Mouse (Mus musculus) liver, embryonic 13.5 days (tissue): ENCODE measurements around the gene Ube3b. TPM values are rescaled to one million over a fixed set of nuclear protein-coding genes. Genes with fewer than 3 reads are reported as not detected.

Experiments
- ATAC-seq: fragments of 200-750 bp; cut with Nextera tagmentation; 2 replicates; pipeline ENCODE4 v1.8.0; 2017; ENCODE audit warnings: low read depth, mild to moderate bottlenecking, moderate number of reproducible peaks, moderate library complexity
- DNase-seq: peaks from one replicate; pipeline ENCODE4 v3.0.0; 2022
- H3K27ac ChIP-seq: fragments of 300-500 bp; sonication (generic); 2 replicates; pipeline ENCODE4 v1.5.1; 2015; ENCODE audit warnings: moderate library complexity, mild to moderate bottlenecking, inconsistent platforms
- H3K27me3 ChIP-seq: fragments of 300-500 bp; sonication (generic); 2 replicates; pipeline ENCODE4 v1.6.1; 2015; ENCODE audit warnings: mild to moderate bottlenecking, inconsistent platforms
- H3K36me3 ChIP-seq: fragments of 300-500 bp; sonication (generic); 2 replicates; pipeline ENCODE4 v1.6.1; 2015; ENCODE audit warnings: mild to moderate bottlenecking, inconsistent platforms
- H3K4me1 ChIP-seq: fragments of 300-500 bp; sonication (generic); replicated peaks from 2 replicates; pipeline ENCODE4 v1.6.1; 2015; ENCODE audit warnings: inconsistent platforms
- H3K4me2 ChIP-seq: fragments of 300-500 bp; sonication (generic); 2 replicates; pipeline ENCODE4 v1.6.1; 2015; ENCODE audit warnings: inconsistent platforms, mild to moderate bottlenecking, moderate library complexity
- H3K4me3 ChIP-seq: fragments of 300-500 bp; sonication (generic); replicated peaks from 2 replicates; pipeline ENCODE4 v1.5.1; 2015; ENCODE audit warnings: mild to moderate bottlenecking, inconsistent platforms
- H3K9ac ChIP-seq: fragments of 300-500 bp; sonication (generic); 2 replicates; pipeline ENCODE4 v1.6.1; 2015; ENCODE audit warnings: mild to moderate bottlenecking, inconsistent platforms
- H3K9me3 ChIP-seq: fragments of 300-500 bp; sonication (generic); replicated peaks from 2 replicates; pipeline ENCODE4 v1.6.1; 2016; ENCODE audit warnings: inconsistent platforms
- WGBS: fragments of 180-500 bp; shearing (Covaris S2); methylation state at CpG from one replicate; pipeline ENCODE4 v1.1.7; 2015; ENCODE audit not compliant: insufficient replicate concordance; 5-methylcytosine and 5-hydroxymethylcytosine counted together
- polyA plus RNA-seq: library from polyadenylated mRNA; unstranded; fragments of >200 nt; fragmentation: Nextera tagmentation; extraction: Ambion mirVana; gene quantifications from 2 replicates; pipeline ENCODE4 v1.2.1, GENCODE M21; 2015

Ube3b gene
- polyA plus RNA-seq, 1 experiment from 2014 or later = 14.5 TPM

DNA sequence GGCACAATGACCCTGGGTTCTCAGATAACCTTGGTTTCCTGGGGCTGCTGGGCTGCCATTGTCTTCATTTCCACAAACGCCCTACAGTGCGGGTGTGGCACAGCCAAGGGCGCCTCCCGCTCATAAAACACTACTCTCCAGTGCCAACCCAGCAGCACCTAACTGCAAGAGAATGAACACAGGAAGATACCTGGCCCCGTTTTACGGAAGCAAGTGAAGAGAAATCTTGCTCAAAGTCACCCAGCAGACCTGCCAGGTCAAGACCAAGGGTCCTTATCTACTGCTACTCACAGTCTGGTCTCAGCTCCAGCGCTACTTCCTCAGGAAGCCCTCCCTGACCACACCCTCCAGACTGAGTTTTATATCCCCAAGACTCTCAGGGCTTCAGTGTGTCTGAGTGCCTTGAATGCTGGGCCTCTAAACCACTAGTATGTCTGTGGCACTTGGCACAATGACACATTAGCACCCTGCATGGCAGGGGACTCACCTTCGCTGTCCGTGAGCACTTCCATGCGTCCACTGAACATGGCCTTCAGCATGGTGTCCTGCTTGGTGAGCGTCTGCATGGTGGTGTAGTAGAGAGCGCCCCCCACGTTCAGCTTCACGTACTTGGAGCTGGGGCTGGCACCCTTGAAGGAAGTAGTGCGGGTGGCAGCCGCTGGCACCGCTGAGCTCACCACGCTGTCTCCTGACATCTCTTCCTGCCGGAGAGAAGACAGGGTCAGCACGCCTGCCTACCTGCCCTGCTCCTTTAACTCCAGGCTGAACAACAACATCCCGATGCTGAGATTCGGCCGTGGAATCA is 5.8 kb upstream of the Ube3b start:
- ATAC-seq (peak; percentile 50), DNase-seq (no peak)
- Histone ChIP-seq H3K4me2 (peak overlapping the region; percentile 48), H3K36me3 (peaks cover 34% of the 10 kb centered on the region), H3K27me3 (no peaks in the 10 kb centered on the region), H3K4me1 (peaks cover 100% of the 10 kb centered on the region), H3K9ac (peak overlapping the region; percentile 36; the same call in 1 of the 2 replicates), H3K27ac (peak overlapping the region; percentile 70), H3K9me3 (no peaks in the 10 kb centered on the region), H3K4me3 (peak overlapping the region; percentile 10; the same call in 1 of the 2 replicates)
- 25% methylated on average over 23 of the region's 23 CpGs for WGBS

GRCm38 (mm10) chr5:114378177-114378920 is 2.1 kb upstream of the Ube3b start:
- ATAC-seq (no peak), DNase-seq (no peak)
- Histone ChIP-seq H3K9ac (peak overlapping the region; percentile 92), H3K4me1 (peaks cover 82% of the 10 kb centered on the region), H3K4me2 (peak overlapping the region; percentile 97), H3K27ac (peak overlapping the region; percentile 94), H3K9me3 (no peaks in the 10 kb centered on the region), H3K27me3 (no peaks in the 10 kb centered on the region), H3K36me3 (peaks cover 19% of the 10 kb centered on the region), H3K4me3 (peak overlapping the region; percentile 80)
- 23% methylated on average over 10 of the region's 10 CpGs for WGBS

DNA sequence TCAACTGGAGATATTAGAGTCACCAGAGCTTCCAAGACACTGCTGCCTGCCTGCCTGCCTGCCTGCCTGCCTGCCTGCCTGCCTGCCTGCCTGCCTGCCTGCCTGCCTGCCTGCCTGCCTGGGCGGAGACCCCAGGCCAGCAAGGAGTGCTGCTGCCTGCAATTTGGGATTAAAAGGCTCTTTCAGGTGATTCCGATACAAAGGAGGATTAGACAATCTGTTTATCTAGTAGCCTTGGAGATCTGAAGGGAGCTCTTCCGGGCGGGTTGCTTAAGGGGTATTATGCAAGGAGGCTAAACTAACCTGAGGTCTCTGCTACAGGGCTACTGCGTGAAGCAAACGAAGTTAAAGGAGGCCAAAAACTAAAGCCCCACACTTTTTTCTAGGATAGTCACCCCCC is 1.5 kb upstream of the Ube3b start:
- 28% methylated on average over 6 of the region's 6 CpGs for WGBS
- peak overlapping the region; percentile 97 for H3K4me2 ChIP-seq
- H3K4me1 ChIP-seq = peaks cover 76% of the 10 kb centered on the region
- peaks cover 18% of the 10 kb centered on the region for H3K36me3 ChIP-seq
- ATAC-seq = no peak
- peak overlapping the region; percentile 92 for H3K9ac ChIP-seq
- no peaks in the 10 kb centered on the region for H3K9me3 ChIP-seq
- H3K4me3 ChIP-seq = peak overlapping the region; percentile 80
- H3K27me3 ChIP-seq = no peaks in the 10 kb centered on the region
- DNase-seq = no peak
- peak overlapping the region; percentile 94 for H3K27ac ChIP-seq

GRCm38 (mm10) chr5:114379763-114380162 is 644 bp upstream of the Ube3b start:
- Histone ChIP-seq H3K36me3 (peaks cover 17% of the 10 kb centered on the region), H3K27me3 (no peaks in the 10 kb centered on the region), H3K4me1 (peaks cover 68% of the 10 kb centered on the region), H3K4me3 (peak overlapping the region; percentile 80), H3K9ac (peak overlapping the region; percentile 92), H3K4me2 (peak overlapping the region; percentile 97), H3K27ac (peak overlapping the region; percentile 94), H3K9me3 (no peaks in the 10 kb centered on the region)
- ATAC-seq (peak; percentile 5), DNase-seq (no peak)
- 1% methylated on average over 20 of the region's 20 CpGs for WGBS

DNA sequence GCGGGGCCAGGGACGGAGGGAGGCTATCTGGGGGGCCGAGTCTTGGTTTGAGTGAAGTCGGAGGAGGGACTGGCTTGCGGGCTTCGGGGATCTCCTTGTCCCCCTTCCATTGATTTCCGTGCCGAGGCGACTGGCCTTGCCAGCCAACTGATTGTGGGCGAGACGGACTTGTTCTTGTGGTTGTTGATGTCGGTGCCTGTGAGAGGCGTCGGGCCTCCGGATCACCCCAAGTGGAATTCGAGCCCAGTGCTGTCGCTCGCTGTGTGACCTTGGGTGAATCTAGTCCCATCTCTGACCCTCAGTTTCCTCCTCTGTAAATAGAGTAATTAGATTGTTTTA is 575 bp downstream of the Ube3b start:
- Histone ChIP-seq H3K27me3 (no peaks in the 10 kb centered on the region), H3K4me3 (peak overlapping the region; percentile 80), H3K36me3 (peaks cover 29% of the 10 kb centered on the region), H3K9ac (peak overlapping the region; percentile 92), H3K9me3 (no peaks in the 10 kb centered on the region), H3K4me1 (peaks cover 55% of the 10 kb centered on the region), H3K4me2 (peak overlapping the region; percentile 97), H3K27ac (peak overlapping the region; percentile 94)
- ATAC-seq (no peak; the same call in 1 of the 2 replicates), DNase-seq (no peak)
- under 1% methylated on average over 18 of the region's 18 CpGs for WGBS

DNA sequence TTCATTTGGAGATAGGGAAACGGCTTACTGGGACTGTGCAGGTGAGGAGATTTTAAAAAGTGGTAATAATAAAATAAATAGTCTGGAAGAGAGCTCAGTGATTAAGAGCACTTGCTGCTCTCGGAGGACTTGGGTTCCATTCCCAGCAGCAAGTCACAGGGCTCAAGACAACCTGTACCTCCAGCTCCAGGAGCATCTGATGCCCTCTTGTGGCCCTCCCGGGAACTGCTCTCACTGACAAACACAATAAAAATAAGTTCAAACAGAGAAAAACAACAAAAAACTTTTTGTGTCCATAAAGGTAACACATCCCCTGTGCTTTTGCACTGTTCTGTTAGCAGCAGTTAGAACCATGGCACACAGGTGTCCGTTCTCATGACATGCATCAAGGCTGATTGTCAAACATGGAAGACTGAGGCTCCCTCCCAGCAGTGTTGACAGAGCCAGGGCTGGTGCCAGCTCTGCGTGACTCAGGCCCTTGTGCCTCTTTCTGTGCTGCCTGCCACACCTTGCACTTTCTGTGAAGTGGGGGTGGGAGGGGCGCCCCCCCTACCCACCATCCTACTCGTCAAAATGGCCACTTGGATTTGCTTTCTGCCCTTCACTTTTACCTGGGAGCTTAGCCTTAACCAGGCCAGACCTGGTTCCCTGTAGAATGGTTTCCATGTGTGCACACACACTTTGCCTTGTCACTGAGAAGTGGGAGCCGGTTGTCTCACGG is 2.9 kb downstream of the Ube3b start:
- no peak for ATAC-seq
- DNase-seq = peak; percentile 34
- Histone ChIP-seq H3K36me3 (peaks cover 52% of the 10 kb centered on the region), H3K27ac (no peak overlapping the region), H3K9me3 (no peaks in the 10 kb centered on the region), H3K4me1 (peaks cover 32% of the 10 kb centered on the region), H3K4me3 (no peak overlapping the region), H3K9ac (no peak overlapping the region), H3K4me2 (no peak overlapping the region), H3K27me3 (no peaks in the 10 kb centered on the region)
- 69% methylated on average over 9 of the region's 9 CpGs for WGBS

DNA sequence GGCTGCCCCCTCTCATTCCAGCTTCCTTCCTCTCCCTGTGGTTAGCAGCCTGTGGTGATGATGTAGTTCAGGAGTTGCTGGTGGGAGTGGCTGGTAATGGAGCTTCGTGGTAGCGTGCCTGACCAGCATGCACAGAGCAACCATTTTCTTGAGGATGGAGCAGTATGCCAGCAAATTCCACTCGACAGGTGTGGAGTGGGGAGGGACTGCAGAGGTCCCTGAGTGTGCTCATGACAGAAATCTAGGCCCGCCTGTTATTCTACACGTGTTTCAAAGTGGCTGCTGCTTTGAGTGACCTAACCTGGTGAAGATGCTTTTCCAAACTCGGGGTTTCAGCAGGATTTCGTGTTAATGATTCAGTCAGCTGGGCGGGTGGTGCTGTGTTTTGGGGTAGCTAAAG is 4.0 kb downstream of the Ube3b start:
- DNase-seq (no peak), ATAC-seq (no peak)
- Histone ChIP-seq H3K27me3 (no peaks in the 10 kb centered on the region), H3K4me1 (peaks cover 21% of the 10 kb centered on the region), H3K9ac (no peak overlapping the region), H3K36me3 (peaks cover 64% of the 10 kb centered on the region), H3K4me3 (no peak overlapping the region), H3K4me2 (no peak overlapping the region), H3K27ac (no peak overlapping the region), H3K9me3 (no peaks in the 10 kb centered on the region)
- whole genome bisulfite sequencing = 81% methylated on average over 8 of the region's 8 CpGs

DNA sequence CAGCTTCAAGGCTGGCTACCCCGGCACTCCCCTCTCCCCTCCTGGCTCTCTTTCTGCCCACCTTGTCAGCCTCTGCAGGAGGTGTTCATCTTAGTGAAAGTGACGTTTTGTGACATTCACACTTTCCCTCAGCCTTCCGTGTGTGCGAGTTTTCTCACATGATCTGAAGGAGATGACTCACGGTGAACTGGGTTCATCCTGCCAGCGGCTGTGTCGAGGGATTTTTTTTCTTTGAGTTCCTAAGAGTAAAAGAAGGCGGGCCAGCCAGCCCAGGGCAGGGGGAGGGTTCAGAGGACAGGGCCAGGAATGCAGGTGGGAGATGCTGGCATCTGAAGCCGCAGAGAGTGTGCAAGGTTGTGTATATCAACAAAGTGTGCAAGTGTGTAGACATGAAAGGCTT is 12.8 kb downstream of the Ube3b start:
- Histone ChIP-seq H3K4me3 (no peak overlapping the region), H3K9ac (no peak overlapping the region), H3K27me3 (no peaks in the 10 kb centered on the region), H3K4me1 (no peaks in the 10 kb centered on the region), H3K27ac (no peak overlapping the region), H3K36me3 (peaks cover 84% of the 10 kb centered on the region), H3K4me2 (no peak overlapping the region), H3K9me3 (no peaks in the 10 kb centered on the region)
- WGBS = 85% methylated on average over 9 of the region's 9 CpGs
- DNase-seq (no peak), ATAC-seq (no peak)

DNA sequence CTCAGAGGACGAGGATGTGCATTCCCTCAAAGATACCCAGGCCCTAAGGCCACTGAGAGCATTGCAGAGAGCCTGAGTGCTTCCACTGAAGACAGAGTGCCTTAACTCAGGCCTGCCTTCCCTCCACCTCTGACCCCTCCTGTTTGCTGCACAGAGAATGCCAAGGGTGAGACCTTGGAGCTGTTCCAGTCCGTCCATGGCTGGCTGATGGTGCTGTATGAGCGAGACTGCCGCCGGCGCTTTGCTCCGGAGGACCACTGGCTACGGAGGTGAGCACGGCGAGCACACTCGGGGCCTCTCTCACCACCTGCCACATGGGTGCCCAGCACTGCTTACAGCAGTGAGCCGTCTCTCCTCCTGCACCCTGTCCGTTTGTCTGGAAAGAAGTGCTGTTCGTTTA is 26.2 kb downstream of the Ube3b start:
- H3K4me3 ChIP-seq = no peak overlapping the region
- H3K27me3 ChIP-seq = no peaks in the 10 kb centered on the region
- H3K4me2 ChIP-seq = no peak overlapping the region
- DNase-seq = no peak
- H3K36me3 ChIP-seq = peaks cover 100% of the 10 kb centered on the region
- no peak overlapping the region for H3K27ac ChIP-seq
- no peak overlapping the region for H3K9ac ChIP-seq
- no peaks in the 10 kb centered on the region for H3K4me1 ChIP-seq
- WGBS = 87% methylated on average over 14 of the region's 14 CpGs
- no peaks in the 10 kb centered on the region for H3K9me3 ChIP-seq
- ATAC-seq = no peak

- Histone ChIP-seq H3K4me1 (no peaks in the 10 kb centered on the region), H3K9ac (no peak overlapping the region), H3K4me2 (no peak overlapping the region), H3K36me3 (peaks cover 100% of the 10 kb centered on the region), H3K9me3 (no peaks in the 10 kb centered on the region), H3K27me3 (no peaks in the 10 kb centered on the region), H3K4me3 (no peak overlapping the region), H3K27ac (no peak overlapping the region)
- WGBS = 85% methylated on average over 10 of the region's 10 CpGs
- ATAC-seq = no peak
- no peak for DNase-seq
These were observed 26.9 kb downstream of the Ube3b start for GRCm38 (mm10) chr5:114407269-114407668.

DNA sequence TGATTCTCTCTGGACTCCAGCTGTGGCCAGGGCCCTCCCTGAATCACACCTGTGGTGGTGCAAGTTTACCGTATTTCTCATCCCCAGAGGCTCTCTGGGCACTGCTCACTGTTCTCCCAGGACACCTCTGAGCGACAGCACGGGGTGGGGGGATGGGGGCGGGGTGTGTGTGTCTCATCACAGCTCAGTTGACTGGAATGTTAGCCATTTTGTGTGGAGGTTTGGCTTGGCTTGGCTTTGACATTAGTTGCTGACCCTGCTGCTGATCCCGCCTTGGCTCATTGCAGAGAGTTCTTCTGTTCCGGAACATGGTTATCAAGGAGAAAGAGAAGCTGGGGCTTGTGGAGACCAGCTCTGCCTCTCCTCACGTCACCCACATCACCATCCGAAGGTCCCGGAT is 27.4 kb downstream of the Ube3b start:
- ATAC-seq (no peak), DNase-seq (no peak)
- H3K9ac ChIP-seq = no peak overlapping the region
- H3K27me3 ChIP-seq = no peaks in the 10 kb centered on the region
- WGBS = 91% methylated on average over 9 of the region's 9 CpGs
- H3K36me3 ChIP-seq = peaks cover 100% of the 10 kb centered on the region
- no peak overlapping the region for H3K4me2 ChIP-seq
- H3K9me3 ChIP-seq = no peaks in the 10 kb centered on the region
- no peak overlapping the region for H3K27ac ChIP-seq
- H3K4me3 ChIP-seq = no peak overlapping the region
- H3K4me1 ChIP-seq = 0 out of 2 replicates have a peak, but pooled peaks cover under 1% of the 10 kb centered on the region
